Mouse (Mus musculus) MEL (cell line): ENCODE data around the gene Pllp. TPM values are rescaled to one million over a fixed set of nuclear protein-coding genes. Genes with fewer than 3 reads are reported as not detected.

Source experiments
- DNase-seq: peaks from one replicate; pipeline ENCODE4 v3.0.0; 2011; ENCODE audit warnings: low read depth, low spot score
- H3K27ac ChIP-seq: 2 replicates; pipeline ENCODE4 v1.5.1; 2012; ENCODE audit warnings: low read depth, mild to moderate bottlenecking, control low read depth, low read length, moderate library complexity; ENCODE audit not compliant: control insufficient read depth
- H3K27me3 ChIP-seq, 2 experiments: fragments of 150-350 bp in 1 of 2; sonication (generic) in 1 of 2; 2 replicates each; pipeline ENCODE4 v1.6.1; 2012; ENCODE audit warnings: low read length in 2 of 2, mild to moderate bottlenecking in 2 of 2, improper control_type of control experiment in 1 of 2, moderate library complexity in 1 of 2; ENCODE audit not compliant: insufficient read depth in 2 of 2, control insufficient read depth in 1 of 2
- H3K36me3 ChIP-seq, 2 experiments: 2 replicates each; pipeline ENCODE4 v1.6.1; 2012 to 2014; ENCODE audit warnings: low read length in 2 of 2, improper control_type of control experiment in 1 of 2, inconsistent platforms in 1 of 2, mild to moderate bottlenecking in 1 of 2; ENCODE audit not compliant: insufficient read depth in 2 of 2, control insufficient read depth in 1 of 2
- H3K4me1 ChIP-seq, 2 experiments: fragments of 150-350 bp in 1 of 2; sonication (generic) in 1 of 2; 2 replicates each; pipeline ENCODE4 v1.6.1; 2012; ENCODE audit warnings: low read length in 2 of 2, improper control_type of control experiment in 1 of 2, mild to moderate bottlenecking in 1 of 2; ENCODE audit not compliant: insufficient read depth in 2 of 2, control insufficient read depth in 1 of 2
- H3K4me3 ChIP-seq, 2 experiments: fragments of 150-350 bp in 1 of 2; sonication (generic) in 1 of 2; 2 replicates each; pipeline ENCODE4 v1.5.1; 2012; ENCODE audit warnings: low read depth in 2 of 2, low read length in 2 of 2, mild to moderate bottlenecking in 2 of 2, moderate library complexity in 2 of 2, control low read depth in 1 of 2, improper control_type of control experiment in 1 of 2; ENCODE audit not compliant: control insufficient read depth in 1 of 2, insufficient read depth in 1 of 2
- H3K79me2 ChIP-seq: 2 replicates; pipeline ENCODE4 v1.6.1; 2012; ENCODE audit warnings: mild to moderate bottlenecking, low read length, moderate library complexity; ENCODE audit not compliant: control insufficient read depth, poor library complexity, insufficient read depth
- H3K9ac ChIP-seq: 2 replicates; pipeline ENCODE4 v1.6.1; 2012; ENCODE audit warnings: low read depth, mild to moderate bottlenecking, control low read depth, low read length, moderate library complexity; ENCODE audit not compliant: control insufficient read depth, poor library complexity, severe bottlenecking
- H3K9me3 ChIP-seq: fragments of 150-350 bp; sonication (generic); replicated peaks from 2 replicates; pipeline ENCODE4 v1.6.1; 2012; ENCODE audit warnings: mild to moderate bottlenecking, low read length, improper control_type of control experiment, moderate library complexity; ENCODE audit not compliant: insufficient read depth
- BHLHE40 ChIP-seq: IDR thresholded peaks from 2 replicates; pipeline ENCODE4 v1.6.1; 2012; ENCODE audit warnings: low read depth, mild to moderate bottlenecking, inconsistent platforms, low read length, improper control_type of control experiment, borderline replicate concordance
- CHD1 ChIP-seq: IDR thresholded peaks from 2 replicates; pipeline ENCODE4 v1.6.1; 2012; ENCODE audit warnings: low read depth, mild to moderate bottlenecking, inconsistent platforms, low read length, improper control_type of control experiment
- CHD2 ChIP-seq: IDR thresholded peaks from 2 replicates; pipeline ENCODE4 v1.6.1; 2011; ENCODE audit warnings: low read length, improper control_type of control experiment
- CTCF ChIP-seq, 3 experiments: IDR thresholded peaks in 2 of 3; conservative IDR thresholded peaks in 1 of 3; 2 replicates each; pipeline ENCODE4 v1.5.1; 2011 to 2012; ENCODE audit warnings: low read length in 3 of 3, low read depth in 2 of 3, mild to moderate bottlenecking in 2 of 3, improper control_type of control experiment in 1 of 3, inconsistent platforms in 1 of 3, mixed read lengths in 1 of 3, moderate library complexity in 1 of 3; ENCODE audit not compliant: control insufficient read depth in 1 of 3, insufficient read depth in 1 of 3, poor library complexity in 1 of 3, severe bottlenecking in 1 of 3
- E2F4 ChIP-seq: IDR thresholded peaks from 2 replicates; pipeline ENCODE4 v1.6.1; 2011; ENCODE audit warnings: low read depth, low read length, improper control_type of control experiment, borderline replicate concordance
- EP300 ChIP-seq, 2 experiments: IDR thresholded peaks; 2 replicates each; pipeline ENCODE4 v1.6.1; 2011; ENCODE audit warnings: improper control_type of control experiment in 2 of 2, low read length in 2 of 2, low read depth in 1 of 2, mild to moderate bottlenecking in 1 of 2
- ETS1 ChIP-seq: IDR thresholded peaks from 2 replicates; pipeline ENCODE4 v1.6.1; 2012; ENCODE audit warnings: low read depth, mild to moderate bottlenecking, inconsistent platforms, low read length, improper control_type of control experiment, moderate library complexity
- GABPA ChIP-seq: IDR thresholded peaks from 2 replicates; pipeline ENCODE4 v1.6.1; 2012; ENCODE audit warnings: low read depth, mild to moderate bottlenecking, inconsistent platforms, low read length, improper control_type of control experiment, moderate library complexity
- GATA1 ChIP-seq: IDR thresholded peaks from 2 replicates; pipeline ENCODE4 v1.6.1; 2011; ENCODE audit warnings: low read depth, low read length, improper control_type of control experiment
- HCFC1 ChIP-seq: IDR thresholded peaks from 2 replicates; pipeline ENCODE4 v1.6.1; 2012; ENCODE audit warnings: low read depth, mild to moderate bottlenecking, inconsistent platforms, low read length, improper control_type of control experiment, moderate library complexity
- MAZ ChIP-seq: IDR thresholded peaks from 2 replicates; pipeline ENCODE4 v1.6.1; 2012; ENCODE audit warnings: low read depth, mild to moderate bottlenecking, inconsistent platforms, low read length, improper control_type of control experiment
- MEF2A ChIP-seq: IDR thresholded peaks from 2 replicates; pipeline ENCODE4 v1.6.1; 2014; ENCODE audit warnings: low read depth, mild to moderate bottlenecking, inconsistent platforms, low read length, improper control_type of control experiment; ENCODE audit not compliant: poor library complexity, insufficient replicate concordance, severe bottlenecking; ENCODE audit errors: extremely low read depth
- MXI1 ChIP-seq: IDR thresholded peaks from 2 replicates; pipeline ENCODE4 v1.6.1; 2011; ENCODE audit warnings: mild to moderate bottlenecking, low read depth, low read length, improper control_type of control experiment
- MYC ChIP-seq: IDR thresholded peaks from 2 replicates; pipeline ENCODE4 v1.6.1; 2011; ENCODE audit warnings: low read depth, mild to moderate bottlenecking, low read length, improper control_type of control experiment, moderate library complexity
- POLR2A ChIP-seq, 2 experiments: IDR thresholded peaks; 2 replicates each; pipeline ENCODE4 v1.6.1; 2011 to 2012; ENCODE audit warnings: low read length in 2 of 2, mild to moderate bottlenecking in 2 of 2, control low read depth in 1 of 2, improper control_type of control experiment in 1 of 2, low read depth in 1 of 2, moderate library complexity in 1 of 2; ENCODE audit not compliant: control insufficient read depth in 1 of 2, insufficient read depth in 1 of 2, poor library complexity in 1 of 2
- POLR2AphosphoS2 ChIP-seq: IDR thresholded peaks from 2 replicates; pipeline ENCODE4 v1.6.1; 2011; ENCODE audit warnings: low read length, improper control_type of control experiment
- POLR2AphosphoS5 ChIP-seq: IDR thresholded peaks from 2 replicates; pipeline ENCODE4 v1.6.1; 2012; ENCODE audit warnings: low read depth, borderline replicate concordance, mild to moderate bottlenecking, inconsistent platforms, low read length, moderate library complexity, mixed read lengths
- RAD21 ChIP-seq: IDR thresholded peaks from 2 replicates; pipeline ENCODE4 v1.6.1; 2011; ENCODE audit warnings: mild to moderate bottlenecking, low read depth, low read length, improper control_type of control experiment
- SIN3A ChIP-seq: IDR thresholded peaks from 2 replicates; pipeline ENCODE4 v1.6.1; 2012; ENCODE audit warnings: low read length, improper control_type of control experiment, inconsistent platforms
- SMC3 ChIP-seq: IDR thresholded peaks from 2 replicates; pipeline ENCODE4 v1.6.1; 2011; ENCODE audit warnings: low read depth, low read length, improper control_type of control experiment
- TBP ChIP-seq: IDR thresholded peaks from 2 replicates; pipeline ENCODE4 v1.8.0; 2011; ENCODE audit warnings: low read depth, low read length, improper control_type of control experiment
- USF1 ChIP-seq: IDR thresholded peaks from 2 replicates; pipeline ENCODE4 v1.6.1; 2014; ENCODE audit warnings: low read depth, mild to moderate bottlenecking, inconsistent platforms, low read length, improper control_type of control experiment, moderate library complexity
- USF2 ChIP-seq, 2 experiments: IDR thresholded peaks; 2 replicates each; pipeline ENCODE4 v1.6.1; 2011 to 2012; ENCODE audit warnings: improper control_type of control experiment in 2 of 2, low read length in 2 of 2, borderline replicate concordance in 1 of 2, inconsistent platforms in 1 of 2, low read depth in 1 of 2, mild to moderate bottlenecking in 1 of 2; ENCODE audit not compliant: insufficient read depth in 1 of 2
- ZC3H11A ChIP-seq: IDR thresholded peaks from 2 replicates; pipeline ENCODE4 v1.6.1; 2012; ENCODE audit warnings: low read depth, mild to moderate bottlenecking, inconsistent platforms, low read length, improper control_type of control experiment
- ZKSCAN1 ChIP-seq: IDR thresholded peaks from 2 replicates; pipeline ENCODE4 v1.6.1; 2012; ENCODE audit warnings: low read depth, mild to moderate bottlenecking, inconsistent platforms, low read length, improper control_type of control experiment, moderate library complexity
- ZMIZ1 ChIP-seq: IDR thresholded peaks from 2 replicates; pipeline ENCODE4 v1.6.1; 2012; ENCODE audit warnings: low read depth, mild to moderate bottlenecking, inconsistent platforms, low read length, improper control_type of control experiment, moderate library complexity
- polyA plus RNA-seq, 2 experiments: library from polyadenylated mRNA; stranded (reverse) in 1 of 2; unstranded in 1 of 2; fragments of >175 nt in 1 of 2; fragments of >200 nt in 1 of 2; gene quantifications; 2 replicates each; pipeline versions ENCODE4 v1.2.1 to v1.2.4; 2012; ENCODE audit warnings: low replicate concordance in 2 of 2, low read depth in 1 of 2; ENCODE audit not compliant: insufficient read length in 2 of 2, insufficient read depth in 1 of 2, missing spikeins in 1 of 2
- total RNA-seq: library from RNA; depleted of rRNA; stranded (reverse); fragments of 300-350 nt; gene quantifications from 2 replicates; pipeline ENCODE4 v1.2.3, GENCODE M21; 2012

The Pllp gene
- total and polyA plus RNA-seq, 3 experiments: 0.06 TPM; not detected in 2

GRCm38 (mm10) chr8:94716841-94717240 is 20.8 kb upstream of the Pllp start:
- Histone ChIP-seq H3K9me3 (no peaks in the 10 kb centered on the region), H3K36me3 (no peaks in the 10 kb centered on the region), H3K9ac (no peak overlapping the region), H3K79me2 (no peaks in the 10 kb centered on the region), H3K4me3 (no peak overlapping the region), H3K27me3 (peaks cover 9 to 12% of the 10 kb centered on the region in 2 experiments), H3K27ac (no peak overlapping the region), H3K4me1 (no peaks in the 10 kb centered on the region)
- TF ChIP-seq USF2 (IDR thresholded peaks at IDR 0.05; ENCODE audit: borderline replicate concordance in 1 of 2, insufficient read depth in 1 of 2, low read depth in 1 of 2, low read length in 2 of 2) (no peak), ETS1 (no peak), CHD2 (no peak), SIN3A (no peak), RAD21 (no peak), BHLHE40 (no peak), SMC3 (no peak), TBP (no peak), GATA1 (no peak), POLR2AphosphoS5 (no peak), E2F4 (no peak), MAZ (no peak), EP300 (IDR thresholded peaks at IDR 0.05; ENCODE audit: low read depth in 1 of 2, low read length in 2 of 2) (no peak), MYC (no peak)
- DNase-seq: no peak

DNA sequence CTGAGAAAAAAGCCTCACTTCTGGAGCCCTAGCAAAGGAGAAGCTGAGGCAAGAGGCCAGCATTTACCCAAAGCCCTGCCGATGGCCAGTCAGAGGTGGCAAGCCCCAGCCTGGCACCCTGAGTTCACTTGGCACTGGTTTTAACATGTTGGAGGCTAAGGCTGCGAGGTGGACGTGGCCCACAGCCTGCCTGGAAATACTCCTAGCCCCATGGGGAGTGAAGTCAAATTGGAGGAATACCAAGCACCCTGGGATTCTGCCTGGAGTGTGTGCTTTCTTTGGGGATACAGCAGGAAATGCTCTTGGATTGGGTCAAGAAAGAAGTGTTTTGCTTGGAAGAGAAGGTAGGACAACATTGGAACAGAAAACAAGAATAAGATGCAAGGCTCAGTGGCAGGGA is 19.8 kb upstream of the Pllp start:
- H3K4me1 ChIP-seq: no peaks in the 10 kb centered on the region
- no peak for TF ChIP-seq MXI1
- TF ChIP-seq, all 39 proteins: peak for 0
- no peak overlapping the region for H3K4me3 ChIP-seq
- no peaks in the 10 kb centered on the region for H3K79me2 ChIP-seq
- no peak for DNase-seq
- peaks cover 5 to 16% of the 10 kb centered on the region in 2 experiments for H3K27me3 ChIP-seq
- H3K9ac ChIP-seq: no peak overlapping the region
- no peak overlapping the region for H3K27ac ChIP-seq
- no peaks in the 10 kb centered on the region for H3K9me3 ChIP-seq
- H3K36me3 ChIP-seq: no peaks in the 10 kb centered on the region

GRCm38 (mm10) chr8:94714556-94714955 is 18.5 kb upstream of the Pllp start:
- H3K4me1 ChIP-seq: no peaks in the 10 kb centered on the region
- no peaks in the 10 kb centered on the region for H3K9me3 ChIP-seq
- H3K36me3 ChIP-seq: no peaks in the 10 kb centered on the region
- peaks cover 5 to 16% of the 10 kb centered on the region in 2 experiments for H3K27me3 ChIP-seq
- H3K9ac ChIP-seq: no peak overlapping the region
- H3K79me2 ChIP-seq: no peaks in the 10 kb centered on the region
- no peak overlapping the region for H3K4me3 ChIP-seq
- DNase-seq: no peak
- H3K27ac ChIP-seq: no peak overlapping the region
- TF ChIP-seq ZMIZ1 (no peak), GABPA (no peak), BHLHE40 (no peak), CHD1 (no peak), POLR2AphosphoS2 (no peak), HCFC1 (no peak), GATA1 (no peak), ZC3H11A (no peak), EP300 (IDR thresholded peaks at IDR 0.05; ENCODE audit: low read depth in 1 of 2, low read length in 2 of 2) (no peak), TBP (no peak), USF1 (no peak), RAD21 (no peak), CTCF (IDR thresholded peaks at IDR 0.05 in 2 of 3, conservative IDR thresholded peaks at IDR 0.05 in 1 of 3; ENCODE audit: control insufficient read depth in 1 of 3, insufficient read depth in 1 of 3, low read depth in 2 of 3, low read length in 3 of 3, poor library complexity in 1 of 3, severe bottlenecking in 1 of 3) (no peak), ZKSCAN1 (no peak), MEF2A (no peak), MXI1 (no peak), ETS1 (no peak), POLR2A (IDR thresholded peaks at IDR 0.05; ENCODE audit: control insufficient read depth in 1 of 2, insufficient read depth in 1 of 2, low read depth in 1 of 2, low read length in 2 of 2, poor library complexity in 1 of 2) (no peak)
